Mouse (Mus musculus): ENCODE data around the gene Ccnl1. TPM values are rescaled to one million over a fixed set of nuclear protein-coding genes. Genes with fewer than 3 reads are reported as not detected.

The Ccnl1 gene
- polyA plus RNA-seq (2015; fragmentation: Nextera tagmentation; extraction: Ambion mirVana): 47.6 and 52.8 TPM in 2 replicates

GRCm38 (mm10) chr3:65958102-65958839 is at the start of gene Ccnl1:
TSS of gene Ccnl1 (minus strand) at chr3:65958249.
- 0% methylated on average over 70 of the region's 70 CpGs for WGBS
- H3K27me3 ChIP-seq (replicated peaks; ENCODE audit: control insufficient read depth, insufficient read depth, low read length): no peaks in the 10 kb centered on the region
- H3K9ac ChIP-seq (ENCODE audit: low read depth, low read length): peak within 1 kb of the TSS; percentile 99
- 0 out of 2 replicates have a peak, but pooled peaks have one; percentile 2 for TF ChIP-seq CTCF (IDR thresholded peaks at IDR 0.05; ENCODE audit: low read depth)
- H3K9me3 ChIP-seq (ENCODE audit: control insufficient read depth): no peaks in the 10 kb centered on the region
- peak within 1 kb of the TSS; percentile 80 for H3K4me2 ChIP-seq (replicated peaks; ENCODE audit: low read depth)
- H3K4me1 ChIP-seq (replicated peaks; ENCODE audit: control insufficient read depth, insufficient read depth, low read length): peaks cover 9% of the 10 kb centered on the region; the same call in 1 of the 2 replicates
- H3K36me3 ChIP-seq (ENCODE audit: control insufficient read depth, insufficient read depth): peaks cover 15% of the 10 kb centered on the region
- H3K27ac ChIP-seq (ENCODE audit: low read depth, low read length): peak within 1 kb of the TSS; percentile 100
- peak; percentile 93 for ATAC-seq
- H3K4me3 ChIP-seq (ENCODE audit: low read depth, low read length): peak within 1 kb of the TSS; percentile 95

GRCm38 (mm10) chr3:66004989-66005388 is 46.9 kb upstream of the Ccnl1 start:
- H3K36me3 ChIP-seq (ENCODE audit: control insufficient read depth, insufficient read depth): no peaks in the 10 kb centered on the region
- no peak overlapping the region for H3K27ac ChIP-seq (ENCODE audit: low read depth, low read length)
- no peak for TF ChIP-seq CTCF (IDR thresholded peaks at IDR 0.05; ENCODE audit: low read depth)
- H3K4me3 ChIP-seq (ENCODE audit: low read depth, low read length): no peak overlapping the region
- no peak overlapping the region for H3K9ac ChIP-seq (ENCODE audit: low read depth, low read length)
- no peaks in the 10 kb centered on the region for H3K27me3 ChIP-seq (replicated peaks; ENCODE audit: control insufficient read depth, insufficient read depth, low read length)
- H3K4me2 ChIP-seq (replicated peaks; ENCODE audit: low read depth): no peak overlapping the region
- no peaks in the 10 kb centered on the region for H3K9me3 ChIP-seq (ENCODE audit: control insufficient read depth)
- ATAC-seq: no peak
- no peaks in the 10 kb centered on the region for H3K4me1 ChIP-seq (replicated peaks; ENCODE audit: control insufficient read depth, insufficient read depth, low read length)
- 82% methylated on average over 4 of the region's 4 CpGs for WGBS

DNA sequence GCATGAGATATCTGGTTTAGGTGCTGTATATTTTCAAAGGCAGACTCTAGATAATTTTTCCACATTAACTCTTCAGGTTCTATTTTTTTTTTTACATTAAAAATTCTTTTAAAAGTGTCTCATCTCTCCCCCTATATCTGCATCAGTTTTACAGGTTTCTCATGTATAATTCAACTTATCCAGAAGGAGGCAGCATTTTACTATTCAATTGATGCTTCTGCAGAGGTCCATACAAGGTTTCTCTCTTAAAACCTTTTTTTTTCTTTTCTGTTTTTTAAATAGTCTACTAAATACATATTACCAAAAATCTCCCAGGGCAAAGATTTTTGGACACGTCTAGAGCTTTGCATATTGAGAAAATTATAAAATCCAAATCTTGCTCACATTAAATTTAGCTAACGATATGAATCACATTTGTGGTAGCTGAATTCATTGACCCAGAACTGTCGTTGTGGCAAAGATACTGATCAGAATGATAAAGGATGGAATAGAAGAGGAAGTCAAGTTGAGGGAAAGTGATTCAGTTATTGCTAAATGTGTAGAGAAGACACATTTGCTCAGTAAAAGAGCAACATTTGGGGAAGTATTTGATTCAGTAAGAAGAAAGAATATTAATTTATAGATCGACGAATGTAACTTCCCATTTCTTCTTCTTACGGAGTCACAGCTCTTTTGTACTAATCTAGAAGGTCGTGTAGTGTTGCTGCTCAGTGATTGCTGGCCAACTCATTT is 46.3 kb upstream of the Ccnl1 start:
- no peaks in the 10 kb centered on the region for H3K4me1 ChIP-seq (replicated peaks; ENCODE audit: control insufficient read depth, insufficient read depth, low read length)
- no peak for ATAC-seq
- H3K9ac ChIP-seq (ENCODE audit: low read depth, low read length): no peak overlapping the region
- no peak overlapping the region for H3K27ac ChIP-seq (ENCODE audit: low read depth, low read length)
- H3K4me3 ChIP-seq (ENCODE audit: low read depth, low read length): no peak overlapping the region
- H3K36me3 ChIP-seq (ENCODE audit: control insufficient read depth, insufficient read depth): no peaks in the 10 kb centered on the region
- peak; percentile 51 for TF ChIP-seq CTCF (IDR thresholded peaks at IDR 0.05; ENCODE audit: low read depth)
- no peaks in the 10 kb centered on the region for H3K27me3 ChIP-seq (replicated peaks; ENCODE audit: control insufficient read depth, insufficient read depth, low read length)
- WGBS: 70% methylated on average over 7 of the region's 7 CpGs
- no peaks in the 10 kb centered on the region for H3K9me3 ChIP-seq (ENCODE audit: control insufficient read depth)
- no peak overlapping the region for H3K4me2 ChIP-seq (replicated peaks; ENCODE audit: low read depth)

- Histone ChIP-seq H3K27ac (ENCODE audit: low read depth, low read length) (no peak overlapping the region), H3K4me3 (ENCODE audit: low read depth, low read length) (no peak overlapping the region), H3K4me1 (replicated peaks; ENCODE audit: control insufficient read depth, insufficient read depth, low read length) (no peaks in the 10 kb centered on the region), H3K9ac (ENCODE audit: low read depth, low read length) (no peak overlapping the region), H3K4me2 (replicated peaks; ENCODE audit: low read depth) (no peak overlapping the region), H3K9me3 (ENCODE audit: control insufficient read depth) (no peaks in the 10 kb centered on the region), H3K36me3 (ENCODE audit: control insufficient read depth, insufficient read depth) (no peaks in the 10 kb centered on the region), H3K27me3 (replicated peaks; ENCODE audit: control insufficient read depth, insufficient read depth, low read length) (no peaks in the 10 kb centered on the region)
- no peak for ATAC-seq
- WGBS: 88% methylated on average over 2 of the region's 2 CpGs
- TF ChIP-seq CTCF (IDR thresholded peaks at IDR 0.05; ENCODE audit: low read depth): no peak
These were observed 42.4 kb upstream of the Ccnl1 start for GRCm38 (mm10) chr3:66000400-66000799.

GRCm38 (mm10) chr3:65997360-65998008 is 39.4 kb upstream of the Ccnl1 start:
- TF ChIP-seq CTCF (IDR thresholded peaks at IDR 0.05; ENCODE audit: low read depth): no peak
- ATAC-seq: no peak
- H3K4me2 ChIP-seq (replicated peaks; ENCODE audit: low read depth): no peak overlapping the region
- no peak overlapping the region for H3K27ac ChIP-seq (ENCODE audit: low read depth, low read length)
- H3K9me3 ChIP-seq (ENCODE audit: control insufficient read depth): no peaks in the 10 kb centered on the region
- H3K36me3 ChIP-seq (ENCODE audit: control insufficient read depth, insufficient read depth): no peaks in the 10 kb centered on the region
- no peak overlapping the region for H3K9ac ChIP-seq (ENCODE audit: low read depth, low read length)
- no peaks in the 10 kb centered on the region for H3K27me3 ChIP-seq (replicated peaks; ENCODE audit: control insufficient read depth, insufficient read depth, low read length)
- 71% methylated on average over 7 of the region's 7 CpGs for WGBS
- H3K4me1 ChIP-seq (replicated peaks; ENCODE audit: control insufficient read depth, insufficient read depth, low read length): no peaks in the 10 kb centered on the region
- H3K4me3 ChIP-seq (ENCODE audit: low read depth, low read length): no peak overlapping the region
